Mouse (Mus musculus) retina, adult 2 months (tissue): ENCODE measurements at regions not wholly inside any gene's neighbourhood (a gene's known extent, or its start where the extent isn't known, plus 50 kb on each side); places are given as distances from the start of the nearest gene placed in this dataset.
A peak's percentile ranks its signal among the peaks of the same experiment; 100 is the strongest.

ENCODE experiments used
- DNase-seq: peaks from one replicate; pipeline ENCODE4 v3.0.0-alpha.2; 2012; ENCODE audit warnings: low read depth, low spot score

- DNase-seq = no peak
Observed at GRCm38 (mm10) chr8:26680891-26681381, 296.2 kb upstream of the Zfp703 start.

DNA sequence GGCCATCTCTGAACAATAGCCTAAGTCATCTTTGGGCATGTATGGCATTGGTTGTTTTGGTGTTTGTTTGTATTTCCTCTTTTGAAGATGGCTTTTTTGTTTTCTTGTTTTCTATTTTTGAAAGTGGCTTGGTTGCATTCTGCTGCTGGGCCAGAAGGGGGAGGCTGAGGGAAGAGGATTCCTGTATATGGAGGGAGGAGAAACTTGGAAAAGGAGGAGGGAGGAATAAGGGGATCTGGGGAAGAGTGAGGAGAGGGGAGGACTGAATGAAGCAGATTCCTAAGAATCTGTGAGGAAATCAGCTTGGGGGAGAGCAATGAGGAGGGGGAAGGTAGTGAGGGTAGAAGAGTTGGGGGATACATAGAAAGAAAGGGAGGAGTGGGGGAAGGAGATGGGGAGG, 290.0 kb upstream of the Zfp703 start:
- DNase-seq = peak; percentile 6

GRCm38 (mm10) chr8:26688035-26688434, 289.1 kb upstream of the Zfp703 start:
- DNase-seq = no peak

DNA sequence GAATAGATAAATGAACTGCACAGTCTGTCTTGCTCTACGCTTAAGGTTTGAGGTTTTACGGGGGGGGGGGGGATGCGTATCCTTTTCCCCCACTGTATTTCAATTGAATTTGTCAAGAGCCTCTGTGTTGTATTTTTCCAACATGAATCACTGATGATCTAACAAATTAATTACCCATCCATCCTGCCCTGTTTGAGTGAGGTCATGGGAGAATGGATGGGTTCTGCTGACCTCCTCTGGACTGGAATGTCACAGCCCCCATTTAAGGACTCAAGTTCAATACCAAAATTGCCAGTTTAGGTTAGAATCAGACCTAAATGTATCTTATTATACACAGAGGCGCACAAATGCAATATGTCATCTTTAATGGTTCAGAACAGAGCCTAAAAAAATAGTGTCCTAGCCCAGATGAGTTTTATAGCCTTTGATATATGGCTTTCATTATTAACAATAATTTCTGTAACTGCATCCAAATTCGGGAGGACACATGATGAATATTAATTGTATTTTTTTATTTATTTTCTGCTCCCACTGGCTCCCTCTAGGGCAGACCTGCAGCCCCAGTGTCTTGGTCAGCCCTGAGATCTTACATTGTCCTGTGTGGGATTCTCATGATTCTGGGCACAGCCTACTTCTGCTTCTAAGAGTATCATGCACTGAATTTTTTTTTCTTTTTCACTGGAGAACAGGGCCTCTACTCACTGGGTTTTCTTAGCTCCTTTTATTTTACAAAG, 288.2 kb upstream of the Zfp703 start:
- DNase-seq = no peak

DNA sequence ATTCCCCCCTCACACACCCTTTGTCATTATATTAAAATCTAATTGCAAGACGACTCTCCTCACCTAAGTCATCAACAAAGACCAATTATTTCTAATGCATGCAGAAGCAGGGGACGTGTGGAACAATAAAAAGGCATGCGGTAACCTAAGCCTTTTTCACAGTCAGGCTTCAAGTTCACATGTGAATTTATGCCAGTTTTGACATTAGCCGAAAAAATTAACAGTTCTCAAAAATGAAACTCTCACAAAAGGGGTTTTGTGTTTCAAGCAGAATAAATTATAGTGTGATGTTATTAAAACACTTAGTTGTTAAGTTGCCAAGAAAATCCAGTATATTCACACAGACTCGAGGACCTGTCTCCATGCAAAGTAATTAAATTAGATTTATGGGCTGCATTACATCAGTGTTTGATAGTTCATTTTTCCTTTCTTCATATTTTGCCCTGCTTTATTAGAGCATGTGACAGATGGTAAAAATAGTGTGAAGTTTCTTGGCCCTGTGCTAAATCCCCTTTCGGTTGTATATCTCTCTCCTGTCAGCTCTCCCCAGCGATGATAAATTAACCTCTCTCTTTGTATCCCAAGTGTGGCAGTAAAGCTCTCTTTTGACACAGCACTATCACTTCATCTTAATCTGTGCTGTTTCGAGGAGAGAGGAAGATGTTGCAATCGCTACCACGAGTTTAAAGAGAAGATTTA, 287.5 kb upstream of the Zfp703 start:
- DNase-seq = no peak

GRCm38 (mm10) chr8:26690178-26690735, 286.9 kb upstream of the Zfp703 start:
- DNase-seq = no peak

- DNase-seq = no peak
Observed at GRCm38 (mm10) chr8:26697579-26698084, 279.5 kb upstream of the Zfp703 start.

DNA sequence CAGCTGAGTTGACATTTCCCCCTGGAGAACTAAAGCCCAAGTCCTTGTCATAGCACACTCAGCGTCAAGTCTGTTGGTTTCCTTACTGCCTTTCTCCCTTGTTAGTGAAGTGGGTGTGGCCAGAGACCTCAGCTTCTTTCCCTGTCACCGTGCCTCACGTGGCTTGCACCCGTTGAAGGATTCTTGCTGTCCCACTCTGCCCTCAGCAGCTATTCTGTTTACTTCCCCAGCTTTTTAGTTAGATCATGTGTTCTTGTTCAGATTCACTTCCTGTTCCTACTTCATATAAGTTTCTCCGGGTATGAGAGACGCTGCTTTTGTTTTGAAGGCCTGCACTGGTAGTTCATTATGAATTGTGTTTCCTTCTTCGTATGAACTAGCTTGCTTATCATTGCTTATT, 278.5 kb upstream of the Zfp703 start:
- DNase-seq = no peak

DNA sequence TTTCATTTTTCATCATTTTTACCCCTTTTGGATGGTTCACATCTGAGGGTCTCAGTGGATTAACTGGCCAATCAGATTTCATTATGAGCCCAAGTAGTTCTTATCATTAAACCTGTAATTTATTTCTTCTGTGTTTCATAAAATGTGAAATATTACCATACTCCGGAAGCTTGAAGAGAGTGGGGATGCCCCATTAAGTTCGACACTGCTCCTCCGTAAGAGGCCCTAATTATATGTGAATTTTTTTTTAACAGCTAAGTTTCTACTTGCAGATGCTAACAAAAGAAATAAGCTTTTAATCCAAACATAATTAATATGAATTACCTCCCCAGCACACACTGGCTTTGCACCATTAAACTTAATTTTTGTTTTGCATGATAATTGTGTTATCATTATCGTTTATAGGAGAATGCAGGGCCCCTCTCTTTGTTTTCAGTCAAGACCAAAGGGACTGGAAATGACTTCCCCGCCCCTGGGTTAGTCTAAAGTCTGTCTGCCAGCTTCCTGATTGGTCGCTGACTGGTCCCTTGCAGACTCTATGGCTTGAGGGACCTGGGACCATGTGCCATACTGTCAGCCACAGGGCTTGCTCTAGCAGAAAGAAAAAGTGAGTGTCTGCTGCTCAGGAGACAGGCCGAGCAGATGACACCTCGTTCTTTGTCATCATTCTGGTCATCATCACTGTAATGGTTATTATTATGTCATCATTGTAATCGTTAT, 270.9 kb upstream of the Zfp703 start:
- no peak for DNase-seq

DNA sequence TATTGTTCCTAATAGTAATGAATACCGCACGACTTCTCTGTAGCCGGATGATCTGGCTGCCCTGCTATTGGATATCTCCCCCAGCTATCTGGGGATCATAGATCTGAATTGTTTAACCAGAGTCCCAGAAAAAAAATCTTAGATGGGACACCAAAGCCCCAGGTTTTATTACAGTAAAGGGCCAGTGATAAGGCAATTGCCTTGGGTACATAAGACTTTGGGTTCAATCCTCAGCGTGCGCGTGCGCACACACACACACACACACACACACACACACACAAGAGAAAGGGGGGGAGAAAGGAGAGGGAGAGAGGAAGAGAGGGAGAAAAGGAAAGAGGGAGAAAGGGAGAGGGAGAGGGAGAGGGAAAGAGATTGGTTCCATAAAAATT, 270.4 kb upstream of the Zfp703 start:
- no peak for DNase-seq

DNA sequence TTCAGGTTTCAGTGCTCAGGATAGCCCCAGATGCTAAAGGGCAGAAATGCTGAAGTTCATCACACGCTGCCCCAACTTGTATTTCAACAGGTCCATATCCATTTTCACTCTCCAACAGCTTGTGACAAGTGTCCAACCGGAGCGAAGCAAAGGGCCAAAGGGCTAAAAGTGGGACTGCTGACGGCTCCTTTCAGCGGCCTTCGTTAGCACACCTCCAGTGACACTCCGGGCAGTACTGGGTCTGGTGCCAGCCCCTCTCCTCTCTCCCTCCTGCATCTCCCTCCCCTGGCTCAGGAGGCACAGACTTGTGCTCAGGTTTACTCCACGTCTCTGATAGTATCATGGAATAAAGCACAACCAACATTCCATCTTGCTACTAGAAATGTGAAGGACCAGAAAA, 263.3 kb upstream of the Zfp703 start:
- DNase-seq = no peak

DNA sequence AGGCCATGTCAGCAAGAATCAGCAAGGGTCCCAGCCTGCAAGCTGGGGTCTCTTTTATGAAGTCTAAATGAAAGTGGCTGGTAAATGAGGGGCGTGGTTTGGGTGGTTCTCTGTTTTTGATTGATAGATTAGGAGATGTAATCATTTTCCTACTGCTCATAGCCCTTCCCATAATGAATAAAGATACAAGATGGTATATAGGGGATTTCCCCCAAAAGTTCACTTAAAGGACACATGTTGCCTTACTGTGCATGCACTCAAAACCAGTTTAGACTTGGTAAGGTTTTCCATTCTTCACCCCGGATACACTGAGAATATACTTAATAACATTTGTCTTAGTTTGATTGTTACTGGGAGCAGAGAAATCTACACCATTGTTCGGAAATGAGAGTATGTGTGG, 262.4 kb upstream of the Zfp703 start:
- DNase-seq = no peak

GRCm38 (mm10) chr8:26718409-26719355, 258.4 kb upstream of the Zfp703 start:
- no peak for DNase-seq

GRCm38 (mm10) chr8:26722766-26723165, 254.4 kb upstream of the Zfp703 start:
- DNase-seq = no peak

DNA sequence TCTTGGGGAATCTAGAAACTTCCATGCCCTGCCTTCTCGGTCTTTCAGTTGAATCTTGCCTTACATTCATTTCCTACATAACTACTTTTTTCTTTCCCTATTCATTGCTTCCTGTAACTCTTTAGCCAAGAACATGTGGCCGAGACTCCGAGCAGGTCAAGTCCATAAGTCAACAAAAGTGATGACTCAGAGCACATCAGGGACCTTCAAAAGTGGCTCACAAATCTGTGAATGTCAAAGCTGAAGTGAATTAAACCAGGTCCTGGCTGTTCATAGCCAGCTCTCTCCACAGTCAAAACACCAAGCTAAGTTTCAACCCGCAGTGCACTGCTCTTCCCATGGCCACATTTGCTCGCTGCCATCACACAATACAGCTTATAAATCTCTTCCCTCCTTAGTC, 252.5 kb upstream of the Zfp703 start:
- DNase-seq = no peak

DNA sequence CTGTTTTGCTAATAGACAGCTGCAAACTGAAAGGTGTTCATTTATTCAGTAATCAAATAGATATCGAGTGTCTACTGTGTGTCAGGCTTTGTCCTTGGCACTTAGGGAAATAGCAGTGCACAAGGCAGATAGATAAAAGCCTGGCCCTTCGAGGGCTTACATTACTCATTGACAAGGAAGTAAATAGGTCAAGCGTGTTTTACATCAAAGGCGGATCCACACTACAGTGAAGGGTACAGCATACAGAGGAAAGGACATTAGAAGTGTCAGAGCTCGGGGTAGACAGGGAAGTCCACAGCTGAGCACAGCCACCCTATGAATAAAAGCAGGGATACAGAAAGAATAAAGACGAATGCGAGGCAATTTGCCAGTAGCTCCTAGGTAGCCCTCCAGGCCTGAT, 251.6 kb upstream of the Zfp703 start:
- no peak for DNase-seq

DNA sequence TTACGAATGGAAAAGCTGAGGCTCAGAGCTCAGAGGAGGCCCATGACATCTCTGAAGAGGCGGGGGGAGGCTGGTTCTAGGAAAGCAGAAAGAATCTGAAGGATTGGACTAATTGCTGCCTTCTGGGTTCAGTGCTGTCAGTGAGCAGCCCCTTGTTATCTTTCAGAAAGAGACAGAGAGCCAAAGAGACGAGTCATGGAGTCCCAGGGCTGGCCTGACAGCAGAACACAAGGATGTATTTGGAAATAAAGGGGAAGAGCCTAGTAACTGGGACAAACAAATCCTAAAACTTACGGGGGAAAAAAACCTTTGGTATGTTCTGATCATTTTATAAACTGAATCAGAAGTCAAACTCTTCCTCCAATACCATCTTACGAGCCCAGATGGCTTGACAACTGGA, 247.8 kb upstream of the Zfp703 start:
- no peak for DNase-seq

- no peak for DNase-seq
Observed at GRCm38 (mm10) chr8:26731111-26731510, 246.0 kb upstream of the Zfp703 start.

DNA sequence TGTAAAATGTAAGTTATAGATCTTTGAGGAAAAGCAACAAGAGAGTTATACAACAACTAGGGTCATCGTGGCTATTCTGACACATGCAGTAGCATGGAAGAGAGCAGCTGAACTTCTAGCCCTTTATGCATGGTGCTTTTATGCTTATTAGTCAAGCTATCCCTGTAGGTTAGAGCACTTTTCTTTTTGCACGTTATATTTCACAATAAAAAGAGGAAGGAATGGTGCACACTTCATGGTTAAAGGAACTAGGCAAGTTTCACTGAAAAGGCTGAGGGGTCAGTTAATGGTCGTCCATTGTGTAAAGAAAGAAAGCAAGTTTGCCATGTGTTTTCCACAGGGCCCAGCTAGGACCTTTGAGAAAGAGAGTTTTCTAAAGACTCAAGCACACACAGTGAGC, 232.7 kb upstream of the Zfp703 start:
- DNase-seq = no peak

- DNase-seq = no peak
Observed at GRCm38 (mm10) chr8:26746811-26747210, 230.3 kb upstream of the Zfp703 start.
